Mouse (Mus musculus) stomach, postnatal 0 days (tissue): ENCODE data around the gene Kidins220.

Experiments
- CTCF ChIP-seq: IDR thresholded peaks from 2 replicates; pipeline ENCODE4 v1.5.1; 2016; ENCODE audit warnings: antibody characterized with exemption, low read depth, mild to moderate bottlenecking, moderate library complexity
- EP300 ChIP-seq: optimal IDR thresholded peaks from 2 replicates; pipeline ENCODE3; 2016; ENCODE audit warnings: antibody characterized with exemption

- no peak for TF ChIP-seq CTCF
- no peak for TF ChIP-seq EP300
Observed at GRCm38 (mm10) chr12:24928051-24928748, 46.5 kb upstream of the Kidins220 start.
